Mouse (Mus musculus) left cerebral cortex, postnatal 10 days (tissue): ENCODE results near the gene Pdcd5. TPM values are rescaled to one million over a fixed set of nuclear protein-coding genes. Genes with fewer than 3 reads are reported as not detected.

ENCODE experiments used
- total RNA-seq, 2 experiments: library from RNA; stranded (reverse); gene quantifications; 2 replicates each; pipeline ENCODE4 v1.2.3; 2021

Gene Pdcd5
- total RNA-seq, 2 experiments from 2014 or later: 91.7 to 94.7 TPM

Other genes with a start within 250 kb of the Pdcd5 start
- not detected for gene Slc7a9, start 198.7 kb downstream of the Pdcd5 start, total RNA-seq
- gene Tdrd12, start 109.8 kb downstream of the Pdcd5 start, total RNA-seq: under 1 TPM; 0.63 to 0.79 TPM
- gene Nudt19, start 91.2 kb downstream of the Pdcd5 start, total RNA-seq: 10 to 100 TPM; 66.7 to 81.4 TPM
- gene Rgs9bp, start 61.9 kb downstream of the Pdcd5 start, total RNA-seq: 1 to 10 TPM; 1.7 to 3.2 TPM
- 10 to 100 TPM; 42.8 to 50.3 TPM for gene Ankrd27, start 61.3 kb downstream of the Pdcd5 start, total RNA-seq
- 10 to 100 TPM; 61.9 to 63.1 TPM for gene Dpy19l3, start 106.9 kb upstream of the Pdcd5 start, total RNA-seq
- gene Zfp507, start 155.5 kb upstream of the Pdcd5 start, total RNA-seq: 10 to 100 TPM; 29.3 to 32.4 TPM